Mouse (Mus musculus): ENCODE measurements at regions not wholly inside any gene's neighbourhood (a gene's known extent, or its start where the extent isn't known, plus 50 kb on each side); places are given as distances from the start of the nearest gene placed in this dataset.

GRCm38 (mm10) chr13:57269614-57270013 lies 373.8 kb upstream of the Trpc7 start:
- Histone ChIP-seq H3K4me2 (ENCODE audit: low read depth) (no peak overlapping the region), H3K9ac (no peak overlapping the region), H3K4me3 (ENCODE audit: low read depth, low read length) (no peak overlapping the region), H3K9me3 (ENCODE audit: low read length) (no peaks in the 10 kb centered on the region), H3K36me3 (ENCODE audit: insufficient read depth) (no peaks in the 10 kb centered on the region), H3K27me3 (ENCODE audit: insufficient read depth, low read length) (no peaks in the 10 kb centered on the region), H3K27ac (ENCODE audit: low read depth, low read length) (no peak overlapping the region), H3K4me1 (ENCODE audit: insufficient read depth) (no peaks in the 10 kb centered on the region)
- ATAC-seq (peak; percentile 88), DNase-seq (peak; percentile 86)
- 11% methylated on average over 8 of the region's 8 CpGs for WGBS
- TF ChIP-seq CTCF (IDR thresholded peaks at IDR 0.05; ENCODE audit: low read depth), result peak; percentile 96

- Histone ChIP-seq H3K4me3 (ENCODE audit: low read depth, low read length) (no peak overlapping the region), H3K36me3 (ENCODE audit: insufficient read depth) (no peaks in the 10 kb centered on the region), H3K27ac (ENCODE audit: low read depth, low read length) (no peak overlapping the region), H3K9ac (no peak overlapping the region), H3K27me3 (ENCODE audit: insufficient read depth, low read length) (no peaks in the 10 kb centered on the region), H3K4me2 (ENCODE audit: low read depth) (no peak overlapping the region), H3K9me3 (ENCODE audit: low read length) (no peaks in the 10 kb centered on the region), H3K4me1 (ENCODE audit: insufficient read depth) (no peaks in the 10 kb centered on the region)
- DNase-seq (peak; percentile 92), ATAC-seq (peak; percentile 77)
- peak; percentile 99 for TF ChIP-seq CTCF (IDR thresholded peaks at IDR 0.05; ENCODE audit: low read depth)
- WGBS, result 6% methylated on average over 6 of the region's 6 CpGs
These were observed 364.1 kb upstream of the Trpc7 start for GRCm38 (mm10) chr13:57259920-57260319.

- no peaks in the 10 kb centered on the region for H3K27me3 ChIP-seq (ENCODE audit: insufficient read depth, low read length)
- no peaks in the 10 kb centered on the region for H3K4me1 ChIP-seq (ENCODE audit: insufficient read depth)
- WGBS, result 66% methylated on average over 8 of the region's 8 CpGs
- no peak overlapping the region for H3K9ac ChIP-seq
- no peak for TF ChIP-seq CTCF (IDR thresholded peaks at IDR 0.05; ENCODE audit: low read depth)
- H3K4me2 ChIP-seq (ENCODE audit: low read depth), result no peak overlapping the region
- H3K9me3 ChIP-seq (ENCODE audit: low read length), result no peaks in the 10 kb centered on the region
- ATAC-seq, result peak; percentile 48
- no peak for DNase-seq
- no peaks in the 10 kb centered on the region for H3K36me3 ChIP-seq (ENCODE audit: insufficient read depth)
- H3K27ac ChIP-seq (ENCODE audit: low read depth, low read length), result no peak overlapping the region
- no peak overlapping the region for H3K4me3 ChIP-seq (ENCODE audit: low read depth, low read length)
These were observed 363.7 kb upstream of the Trpc7 start for GRCm38 (mm10) chr13:57259474-57259873.

- DNase-seq (no peak), ATAC-seq (no peak)
- H3K4me1 ChIP-seq (ENCODE audit: insufficient read depth), result no peaks in the 10 kb centered on the region
- no peak overlapping the region for H3K4me2 ChIP-seq (ENCODE audit: low read depth)
- H3K27ac ChIP-seq (ENCODE audit: low read depth, low read length), result no peak overlapping the region
- no peak overlapping the region for H3K9ac ChIP-seq
- no peaks in the 10 kb centered on the region for H3K9me3 ChIP-seq (ENCODE audit: low read length)
- H3K36me3 ChIP-seq (ENCODE audit: insufficient read depth), result no peaks in the 10 kb centered on the region
- no peak for TF ChIP-seq CTCF (IDR thresholded peaks at IDR 0.05; ENCODE audit: low read depth)
- H3K27me3 ChIP-seq (ENCODE audit: insufficient read depth, low read length), result no peaks in the 10 kb centered on the region
- H3K4me3 ChIP-seq (ENCODE audit: low read depth, low read length), result no peak overlapping the region
- 88% methylated on average over 11 of the region's 11 CpGs for WGBS
These were observed 360.1 kb upstream of the Trpc7 start for GRCm38 (mm10) chr13:57255920-57256319.

GRCm38 (mm10) chr13:57249851-57250250 lies 354.1 kb upstream of the Trpc7 start:
- Histone ChIP-seq H3K4me1 (ENCODE audit: insufficient read depth) (no peaks in the 10 kb centered on the region), H3K27me3 (ENCODE audit: insufficient read depth, low read length) (no peaks in the 10 kb centered on the region), H3K9ac (no peak overlapping the region), H3K36me3 (ENCODE audit: insufficient read depth) (no peaks in the 10 kb centered on the region), H3K27ac (ENCODE audit: low read depth, low read length) (no peak overlapping the region), H3K4me2 (ENCODE audit: low read depth) (no peak overlapping the region), H3K9me3 (ENCODE audit: low read length) (no peaks in the 10 kb centered on the region), H3K4me3 (ENCODE audit: low read depth, low read length) (no peak overlapping the region)
- ATAC-seq (no peak), DNase-seq (no peak)
- TF ChIP-seq CTCF (IDR thresholded peaks at IDR 0.05; ENCODE audit: low read depth), result no peak
- 88% methylated on average over 5 of the region's 5 CpGs for WGBS

- Histone ChIP-seq H3K27ac (ENCODE audit: low read depth, low read length) (no peak overlapping the region), H3K9me3 (ENCODE audit: low read length) (no peaks in the 10 kb centered on the region), H3K27me3 (ENCODE audit: insufficient read depth, low read length) (no peaks in the 10 kb centered on the region), H3K4me2 (ENCODE audit: low read depth) (no peak overlapping the region), H3K4me3 (ENCODE audit: low read depth, low read length) (no peak overlapping the region), H3K4me1 (ENCODE audit: insufficient read depth) (no peaks in the 10 kb centered on the region), H3K36me3 (ENCODE audit: insufficient read depth) (no peaks in the 10 kb centered on the region), H3K9ac (no peak overlapping the region)
- TF ChIP-seq CTCF (IDR thresholded peaks at IDR 0.05; ENCODE audit: low read depth), result no peak
- ATAC-seq (no peak), DNase-seq (no peak)
- 62% methylated on average over 4 of the region's 4 CpGs for WGBS
These were observed 353.6 kb upstream of the Trpc7 start for GRCm38 (mm10) chr13:57249401-57249800.

GRCm38 (mm10) chr13:57246238-57246963 lies 350.6 kb upstream of the Trpc7 start:
- no peak for DNase-seq
- H3K9me3 ChIP-seq (ENCODE audit: low read length), result no peaks in the 10 kb centered on the region

More at GRCm38 (mm10) chr13:57246238-57246963, 350.6 kb upstream of the Trpc7 start:
- H3K4me1 ChIP-seq (ENCODE audit: insufficient read depth), result no peaks in the 10 kb centered on the region
- ATAC-seq, result 0 out of 2 replicates have a peak, but pooled peaks have one; percentile 32
- no peak overlapping the region for H3K9ac ChIP-seq
- H3K27me3 ChIP-seq (ENCODE audit: insufficient read depth, low read length), result no peaks in the 10 kb centered on the region
- H3K36me3 ChIP-seq (ENCODE audit: insufficient read depth), result no peaks in the 10 kb centered on the region
- TF ChIP-seq CTCF (IDR thresholded peaks at IDR 0.05; ENCODE audit: low read depth), result no peak
- WGBS, result 54% methylated on average over 18 of the region's 18 CpGs
- no peak overlapping the region for H3K27ac ChIP-seq (ENCODE audit: low read depth, low read length)
- no peak overlapping the region for H3K4me3 ChIP-seq (ENCODE audit: low read depth, low read length)
- H3K4me2 ChIP-seq (ENCODE audit: low read depth), result no peak overlapping the region

Measured in forebrain, postnatal 0 days (tissue).